Mouse (Mus musculus): ENCODE measurements around the gene Tomm7. TPM values are rescaled to one million over a fixed set of nuclear protein-coding genes. Genes with fewer than 3 reads are reported as not detected.
"Not testable (repeated sequence)": the region's sequence is repeated elsewhere in the genome, so short reads cannot be mapped to it uniquely, and the experiment has no call there.

Gene Tomm7
- polyA plus RNA-seq (2014; fragmentation: Nextera tagmentation; extraction: Ambion mirVana), result 80.0 and 97.7 TPM in 2 replicates

DNA sequence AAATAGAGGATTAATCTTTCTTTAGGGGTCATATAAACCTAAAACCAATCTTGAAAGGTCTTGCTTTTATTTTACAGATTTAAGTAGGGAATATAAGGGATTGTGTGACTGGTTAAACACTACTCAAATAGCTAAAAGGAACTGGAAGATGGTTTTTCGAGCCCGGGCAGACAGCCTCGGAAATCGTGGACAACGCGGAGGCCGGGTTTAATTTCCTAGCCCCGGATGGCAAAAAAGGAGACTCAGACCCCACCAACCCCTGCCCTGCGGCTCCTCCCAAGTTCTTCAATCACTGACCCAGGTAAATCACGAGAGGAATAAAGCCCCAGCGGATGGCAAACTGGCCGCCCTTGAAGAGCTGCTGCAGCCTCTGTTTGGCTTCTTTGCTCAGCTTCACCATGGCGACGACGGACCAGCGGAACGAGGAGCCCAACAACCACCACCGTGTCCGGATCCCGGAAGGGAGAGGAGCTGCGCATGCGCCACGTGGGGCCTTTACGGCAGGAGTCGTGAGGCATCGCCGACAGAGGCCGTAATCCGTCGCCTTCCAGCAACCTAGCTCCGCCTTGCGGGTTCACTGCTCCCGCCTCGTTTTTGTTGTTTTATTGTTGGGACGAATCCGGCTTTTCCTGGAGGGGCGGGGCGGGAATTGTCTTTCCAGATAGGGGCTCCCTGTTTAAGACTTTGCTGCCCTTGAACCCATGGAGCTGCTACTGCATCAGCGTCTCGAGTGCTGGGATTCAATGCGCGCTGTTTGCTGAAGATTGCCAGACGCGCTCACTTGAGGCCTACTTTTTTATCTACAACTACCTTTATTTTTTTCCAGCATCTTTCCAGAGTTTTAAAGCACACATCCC is at the start of gene Tomm7:
Tomm7 (minus strand) TSS at position 488 of the 857 bp plus-strand sequence.
- Histone ChIP-seq H3K9me3 (ENCODE audit: control insufficient read depth, low read length) (no peaks in the 10 kb centered on the region), H3K27ac (peak within 1 kb of the TSS; percentile 79), H3K27me3 (ENCODE audit: control insufficient read depth, insufficient read depth, low read length) (no peaks in the 10 kb centered on the region), H3K4me2 (replicated peaks) (peak within 1 kb of the TSS; percentile 78), H3K4me1 (replicated peaks; ENCODE audit: control insufficient read depth, insufficient read depth, low read length) (peaks cover 21% of the 10 kb centered on the region), H3K36me3 (replicated peaks; ENCODE audit: control insufficient read depth, insufficient read depth) (peaks cover 19% of the 10 kb centered on the region), H3K4me3 (replicated peaks; ENCODE audit: low read length) (peak within 1 kb of the TSS; percentile 58), H3K9ac (peak within 1 kb of the TSS; percentile 74)
- WGBS, result under 1% methylated on average over 44 of the region's 44 CpGs
- ATAC-seq (ENCODE audit: low FRiP score) (peak; percentile 95), DNase-seq (ENCODE audit: low spot score) (peak; percentile 97)

DNA sequence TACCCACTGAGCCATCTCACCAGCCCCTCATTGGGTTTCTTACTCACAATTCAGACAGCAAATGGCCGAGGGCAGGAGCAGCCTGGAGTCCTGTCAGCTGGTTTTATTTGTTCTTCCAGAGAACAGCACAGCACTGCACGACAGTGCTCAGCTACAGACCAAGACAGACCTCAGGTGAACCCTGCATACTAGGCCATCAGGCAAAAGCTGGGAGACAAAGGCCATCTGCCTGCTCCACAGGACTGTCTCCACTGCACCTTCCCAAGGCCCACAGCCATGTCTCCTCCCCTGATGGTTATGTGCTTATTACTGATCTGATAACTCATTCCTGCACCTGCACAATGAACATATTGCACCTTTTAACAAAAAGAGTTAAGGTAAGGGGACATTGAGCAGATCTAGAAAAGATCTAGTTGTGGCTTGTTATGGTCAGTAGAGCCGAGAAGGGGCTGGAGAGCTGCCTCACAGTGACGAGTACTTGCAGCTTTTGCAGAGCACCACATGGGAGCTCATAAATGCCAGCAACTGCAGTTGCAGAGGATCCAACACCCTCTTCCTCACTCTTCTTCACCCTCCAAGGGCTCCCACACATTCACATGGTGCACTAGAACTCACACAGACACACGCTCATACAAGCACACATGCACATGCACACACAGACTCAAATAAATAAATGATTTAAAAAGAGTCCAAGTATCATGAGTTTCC is 49.3 kb upstream of the Tomm7 start:
- Histone ChIP-seq H3K4me3 (replicated peaks; ENCODE audit: low read length) (no peak overlapping the region), H3K9ac (no peak overlapping the region), H3K27ac (no peak overlapping the region), H3K9me3 (ENCODE audit: control insufficient read depth, low read length) (no peaks in the 10 kb centered on the region), H3K4me1 (replicated peaks; ENCODE audit: control insufficient read depth, insufficient read depth, low read length) (no peaks in the 10 kb centered on the region), H3K36me3 (replicated peaks; ENCODE audit: control insufficient read depth, insufficient read depth) (no peaks in the 10 kb centered on the region), H3K27me3 (ENCODE audit: control insufficient read depth, insufficient read depth, low read length) (no peaks in the 10 kb centered on the region), H3K4me2 (replicated peaks) (no peak overlapping the region)
- no peak for ATAC-seq (ENCODE audit: low FRiP score)
- DNase-seq (ENCODE audit: low spot score), result no peak
- 87% methylated on average over 5 of the region's 5 CpGs for WGBS

DNA sequence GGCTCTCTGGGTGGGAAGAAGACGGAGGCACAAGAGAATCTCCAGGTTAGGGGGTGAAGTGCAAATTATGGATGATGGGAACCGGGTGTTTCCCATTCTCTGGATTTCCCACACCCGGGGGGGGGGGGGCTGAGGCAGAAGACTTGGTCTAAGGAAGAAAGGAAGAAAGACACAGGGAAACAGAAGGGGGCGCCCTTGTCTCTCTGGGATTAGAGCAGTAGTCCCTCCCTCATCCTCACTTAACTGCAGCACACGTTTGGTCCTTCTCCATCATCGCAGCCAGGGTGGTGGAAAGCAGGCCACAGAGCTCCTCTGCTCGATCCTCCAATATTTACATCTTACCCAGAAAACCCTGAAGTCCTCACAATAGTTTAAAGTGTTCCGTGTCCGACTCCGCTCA is 46.8 kb upstream of the Tomm7 start:
- 49% methylated on average over 10 of the region's 10 CpGs for WGBS
- no peak for ATAC-seq (ENCODE audit: low FRiP score)

DNA sequence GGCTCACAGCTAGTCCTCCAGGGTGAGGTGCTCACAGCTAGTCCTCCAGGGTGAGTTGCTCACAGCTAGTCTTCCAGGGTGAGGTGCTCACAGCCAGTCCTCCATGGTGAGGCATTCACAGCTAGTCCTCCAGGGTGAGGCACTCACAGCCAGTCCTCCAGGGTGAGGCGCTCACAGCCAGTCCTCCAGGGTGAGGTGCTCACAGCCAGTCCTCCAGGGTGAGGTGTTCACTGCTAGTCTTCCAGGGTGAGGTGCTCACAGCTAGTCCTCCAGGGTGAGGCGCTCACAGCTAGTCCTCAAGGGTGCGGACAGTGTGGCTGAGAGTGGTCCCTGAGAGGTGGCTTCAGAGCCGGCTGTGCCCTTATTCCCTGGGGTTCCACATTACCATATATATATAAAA is 45.5 kb upstream of the Tomm7 start:
- Histone ChIP-seq H3K27ac (no peak overlapping the region), H3K9me3 (ENCODE audit: control insufficient read depth, low read length) (no peaks in the 10 kb centered on the region), H3K9ac (no peak overlapping the region), H3K4me2 (replicated peaks) (no peak overlapping the region), H3K4me1 (replicated peaks; ENCODE audit: control insufficient read depth, insufficient read depth, low read length) (no peaks in the 10 kb centered on the region), H3K4me3 (replicated peaks; ENCODE audit: low read length) (no peak overlapping the region), H3K27me3 (ENCODE audit: control insufficient read depth, insufficient read depth, low read length) (no peaks in the 10 kb centered on the region), H3K36me3 (replicated peaks; ENCODE audit: control insufficient read depth, insufficient read depth) (no peaks in the 10 kb centered on the region)
- 67% methylated on average over 4 of the region's 4 CpGs for WGBS
- ATAC-seq (ENCODE audit: low FRiP score) (no peak), DNase-seq (ENCODE audit: low spot score) (no peak)

More for the DNA sequence above, 46.8 kb upstream of the Tomm7 start:
- peak; percentile 60 for DNase-seq (ENCODE audit: low spot score)
- Histone ChIP-seq H3K9me3 (ENCODE audit: control insufficient read depth, low read length) (no peaks in the 10 kb centered on the region), H3K36me3 (replicated peaks; ENCODE audit: control insufficient read depth, insufficient read depth) (no peaks in the 10 kb centered on the region), H3K4me3 (replicated peaks; ENCODE audit: low read length) (no peak overlapping the region), H3K27me3 (ENCODE audit: control insufficient read depth, insufficient read depth, low read length) (no peaks in the 10 kb centered on the region), H3K4me1 (replicated peaks; ENCODE audit: control insufficient read depth, insufficient read depth, low read length) (no peaks in the 10 kb centered on the region), H3K9ac (no peak overlapping the region), H3K4me2 (replicated peaks) (no peak overlapping the region), H3K27ac (no peak overlapping the region)

DNA sequence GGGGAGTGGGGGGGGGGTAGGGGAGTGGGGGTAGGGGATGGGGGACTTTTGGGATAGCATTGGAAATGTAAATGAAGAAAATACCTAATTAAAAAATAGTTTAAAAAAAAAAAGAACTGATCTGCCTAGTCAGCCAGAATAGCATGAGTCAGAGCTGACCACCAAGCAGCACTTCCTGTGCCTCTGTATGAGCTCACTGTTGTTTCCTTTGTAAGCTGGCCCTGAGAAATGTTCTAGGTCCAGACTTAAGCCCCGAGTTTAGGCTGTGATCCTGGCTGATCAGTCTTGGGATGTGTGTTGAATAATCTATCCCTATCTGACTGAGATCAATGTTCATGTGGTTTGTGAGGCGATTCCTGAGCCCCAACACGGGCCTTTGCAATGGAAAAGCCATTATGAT is 43.1 kb upstream of the Tomm7 start:
- H3K4me2 ChIP-seq (replicated peaks), result no peak overlapping the region
- H3K9me3 ChIP-seq (ENCODE audit: control insufficient read depth, low read length), result peaks cover 8% of the 10 kb centered on the region; the same call in 1 of the 2 replicates
- H3K36me3 ChIP-seq (replicated peaks; ENCODE audit: control insufficient read depth, insufficient read depth), result no peaks in the 10 kb centered on the region
- H3K27me3 ChIP-seq (ENCODE audit: control insufficient read depth, insufficient read depth, low read length), result no peaks in the 10 kb centered on the region
- 82% methylated on average over 3 of the region's 3 CpGs for WGBS
- no peak overlapping the region for H3K27ac ChIP-seq
- ATAC-seq (ENCODE audit: low FRiP score) (no peak), DNase-seq (ENCODE audit: low spot score) (no peak)
- no peak overlapping the region for H3K9ac ChIP-seq
- no peaks in the 10 kb centered on the region for H3K4me1 ChIP-seq (replicated peaks; ENCODE audit: control insufficient read depth, insufficient read depth, low read length)
- no peak overlapping the region for H3K4me3 ChIP-seq (replicated peaks; ENCODE audit: low read length)

DNA sequence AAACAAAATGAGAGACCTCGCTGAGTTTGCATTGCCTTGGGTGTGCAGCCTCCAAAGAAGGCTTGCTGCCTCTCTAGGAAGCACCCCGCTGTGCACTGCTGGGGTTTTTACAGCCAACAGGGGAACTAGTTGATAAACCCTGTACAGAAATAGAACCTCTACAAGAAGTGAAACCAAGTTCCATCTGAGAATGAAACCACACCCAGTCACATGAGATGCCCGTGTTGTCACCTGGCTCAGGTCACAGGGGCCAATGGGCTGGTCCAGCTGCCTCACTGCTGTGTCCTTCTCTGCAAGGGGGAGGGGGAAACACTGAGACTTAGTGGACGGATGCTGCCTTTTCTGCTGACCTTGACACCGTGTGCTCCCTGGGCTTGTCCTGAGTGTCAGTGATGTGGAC is 30.5 kb upstream of the Tomm7 start:
- H3K9me3 ChIP-seq (ENCODE audit: control insufficient read depth, low read length), result no peaks in the 10 kb centered on the region
- H3K4me2 ChIP-seq (replicated peaks), result no peak overlapping the region
- H3K36me3 ChIP-seq (replicated peaks; ENCODE audit: control insufficient read depth, insufficient read depth), result no peaks in the 10 kb centered on the region
- no peak overlapping the region for H3K27ac ChIP-seq
- ATAC-seq (ENCODE audit: low FRiP score) (no peak), DNase-seq (ENCODE audit: low spot score) (no peak)
- no peaks in the 10 kb centered on the region for H3K4me1 ChIP-seq (replicated peaks; ENCODE audit: control insufficient read depth, insufficient read depth, low read length)
- WGBS, result 71% methylated on average over 5 of the region's 5 CpGs
- no peak overlapping the region for H3K9ac ChIP-seq
- no peak overlapping the region for H3K4me3 ChIP-seq (replicated peaks; ENCODE audit: low read length)
- no peaks in the 10 kb centered on the region for H3K27me3 ChIP-seq (ENCODE audit: control insufficient read depth, insufficient read depth, low read length)

DNA sequence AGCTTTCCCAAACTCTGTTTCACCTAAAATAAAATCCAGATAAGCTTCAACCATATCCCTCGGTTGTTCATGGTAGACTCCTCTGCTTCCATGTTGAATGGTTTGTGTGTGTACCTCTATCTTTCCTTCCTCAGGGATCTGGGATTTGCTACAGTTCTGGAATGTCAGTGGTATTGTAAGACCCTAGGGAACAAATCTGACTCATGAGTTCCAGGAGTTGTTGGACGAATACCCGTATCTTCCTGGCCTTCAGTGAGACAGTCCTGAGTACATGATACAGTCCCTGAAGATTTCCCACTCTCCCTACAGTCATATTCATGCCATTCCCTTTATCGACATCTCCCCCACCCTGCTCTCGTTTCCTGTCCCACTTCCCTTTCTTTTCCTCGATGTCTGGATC is 28.6 kb upstream of the Tomm7 start:
- Histone ChIP-seq H3K4me3 (replicated peaks; ENCODE audit: low read length) (no peak overlapping the region), H3K36me3 (replicated peaks; ENCODE audit: control insufficient read depth, insufficient read depth) (no peaks in the 10 kb centered on the region), H3K4me2 (replicated peaks) (no peak overlapping the region), H3K9ac (no peak overlapping the region), H3K27ac (no peak overlapping the region), H3K4me1 (replicated peaks; ENCODE audit: control insufficient read depth, insufficient read depth, low read length) (no peaks in the 10 kb centered on the region), H3K27me3 (ENCODE audit: control insufficient read depth, insufficient read depth, low read length) (no peaks in the 10 kb centered on the region), H3K9me3 (ENCODE audit: control insufficient read depth, low read length) (no peaks in the 10 kb centered on the region)
- no peak for ATAC-seq (ENCODE audit: low FRiP score)
- 90% methylated on average over 6 of the region's 6 CpGs for WGBS
- no peak for DNase-seq (ENCODE audit: low spot score)

DNA sequence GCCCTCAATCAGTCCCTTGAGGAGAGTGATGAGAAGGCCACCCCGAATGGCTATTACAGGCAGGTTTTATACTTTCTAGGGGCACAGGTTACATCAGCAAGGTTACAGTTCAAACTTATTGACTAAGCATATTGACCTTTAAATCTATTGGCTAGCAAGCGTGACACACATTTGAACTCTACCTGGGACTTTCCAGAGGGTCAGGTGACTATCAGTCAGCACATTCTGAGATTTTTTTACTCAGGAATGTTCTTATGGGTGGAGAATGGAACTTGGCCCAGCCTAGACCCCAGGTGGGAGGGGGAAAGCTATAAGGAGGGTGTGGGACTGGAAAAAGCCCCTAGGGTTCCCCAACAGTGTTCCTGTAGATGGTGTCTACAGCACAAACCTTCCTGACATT is 27.4 kb upstream of the Tomm7 start:
- not testable (repeated sequence) for H3K4me1 ChIP-seq (replicated peaks; ENCODE audit: control insufficient read depth, insufficient read depth, low read length); H3K36me3 ChIP-seq (replicated peaks; ENCODE audit: control insufficient read depth, insufficient read depth); DNase-seq (ENCODE audit: low spot score); ATAC-seq (ENCODE audit: low FRiP score); H3K27me3 ChIP-seq (ENCODE audit: control insufficient read depth, insufficient read depth, low read length); H3K9me3 ChIP-seq (ENCODE audit: control insufficient read depth, low read length); H3K4me2 ChIP-seq (replicated peaks); H3K9ac ChIP-seq; H3K4me3 ChIP-seq (replicated peaks; ENCODE audit: low read length); H3K27ac ChIP-seq
- WGBS, result 91% methylated on average over 2 of the region's 2 CpGs

DNA sequence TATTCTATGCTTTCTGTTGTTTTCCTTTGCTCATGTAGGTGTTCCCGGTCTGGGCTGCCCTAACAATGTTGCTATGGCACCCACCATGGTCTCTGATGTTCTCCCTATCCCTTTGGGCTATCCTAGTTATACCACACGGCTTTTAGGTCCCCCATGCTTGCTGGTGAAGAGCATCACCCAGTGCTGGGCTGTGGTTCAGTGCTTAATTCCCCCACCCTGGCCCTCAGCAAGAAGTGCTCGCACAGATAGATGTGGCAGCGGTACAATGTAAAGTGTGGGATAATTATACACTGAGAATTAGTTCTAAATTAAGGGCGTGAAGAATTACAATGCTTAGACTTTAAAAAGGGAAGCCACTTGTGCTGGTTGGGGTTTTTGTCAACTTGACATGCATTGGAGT is 22.0 kb upstream of the Tomm7 start:
- Histone ChIP-seq H3K9me3 (ENCODE audit: control insufficient read depth, low read length) (no peaks in the 10 kb centered on the region), H3K36me3 (replicated peaks; ENCODE audit: control insufficient read depth, insufficient read depth) (no peaks in the 10 kb centered on the region), H3K27me3 (ENCODE audit: control insufficient read depth, insufficient read depth, low read length) (no peaks in the 10 kb centered on the region), H3K4me3 (replicated peaks; ENCODE audit: low read length) (no peak overlapping the region), H3K27ac (no peak overlapping the region), H3K4me2 (replicated peaks) (no peak overlapping the region), H3K4me1 (replicated peaks; ENCODE audit: control insufficient read depth, insufficient read depth, low read length) (no peaks in the 10 kb centered on the region), H3K9ac (no peak overlapping the region)
- ATAC-seq (ENCODE audit: low FRiP score) (no peak), DNase-seq (ENCODE audit: low spot score) (no peak)
- WGBS, result 82% methylated on average over 5 of the region's 5 CpGs

Measured in hindbrain, embryonic 14.5 days (tissue).